Mouse (Mus musculus) kidney, adult 2 months (tissue): ENCODE measurements at regions not wholly inside any gene's neighbourhood (a gene's known extent, or its start where the extent isn't known, plus 50 kb on each side); places are given as distances from the start of the nearest gene placed in this dataset.
A peak's percentile ranks its signal among the peaks of the same experiment; 100 is the strongest.
"Not testable (repeated sequence)": the region's sequence is repeated elsewhere in the genome, so short reads cannot be mapped to it uniquely, and the experiment has no call there.

Source experiments
- DNase-seq: peaks from one replicate; pipeline ENCODE4 v3.0.0; 2021
- H3K27ac ChIP-seq: fragments of 200-500 bp; 2 replicates; pipeline ENCODE4 v1.5.1; 2012; ENCODE audit warnings: low read depth, low read length, control low read depth, inconsistent platforms; ENCODE audit not compliant: insufficient read depth
- H3K27me3 ChIP-seq: fragments of 200-500 bp; replicated peaks from 2 replicates; pipeline ENCODE4 v1.6.1; 2012; ENCODE audit warnings: mild to moderate bottlenecking, moderate library complexity, low read length, inconsistent platforms; ENCODE audit not compliant: control insufficient read depth, insufficient read depth
- H3K36me3 ChIP-seq: fragments of 200-500 bp; 2 replicates; pipeline ENCODE4 v1.6.1; 2012; ENCODE audit warnings: mild to moderate bottlenecking, moderate library complexity, low read length, inconsistent platforms; ENCODE audit not compliant: control insufficient read depth, insufficient read depth
- H3K4me1 ChIP-seq: fragments of 200-500 bp; 2 replicates; pipeline ENCODE4 v1.6.1; 2011; ENCODE audit warnings: low read length; ENCODE audit not compliant: control insufficient read depth, insufficient read depth
- H3K4me3 ChIP-seq: fragments of 200-500 bp; 2 replicates; pipeline ENCODE4 v1.5.1; 2011; ENCODE audit warnings: mild to moderate bottlenecking, low read depth, low read length, control low read depth; ENCODE audit not compliant: insufficient read depth
- CTCF ChIP-seq: fragments of 200-500 bp; conservative IDR thresholded peaks from 2 replicates; pipeline ENCODE4 v1.5.1; 2011; ENCODE audit warnings: low read depth, mild to moderate bottlenecking, control low read depth, low read length, moderate library complexity, mixed read lengths; ENCODE audit not compliant: insufficient read depth, insufficient read length
- POLR2A ChIP-seq: fragments of 200-500 bp; IDR thresholded peaks from one replicate; pipeline ENCODE4 v1.6.1; 2011; ENCODE audit warnings: low read depth, low read length, control low read depth
- WGBS: fragments of 180-500 bp; shearing (Covaris S2); methylation state at CpG from one replicate; pipeline ENCODE4 v1.1.7; 2018; 5-methylcytosine and 5-hydroxymethylcytosine counted together

DNA sequence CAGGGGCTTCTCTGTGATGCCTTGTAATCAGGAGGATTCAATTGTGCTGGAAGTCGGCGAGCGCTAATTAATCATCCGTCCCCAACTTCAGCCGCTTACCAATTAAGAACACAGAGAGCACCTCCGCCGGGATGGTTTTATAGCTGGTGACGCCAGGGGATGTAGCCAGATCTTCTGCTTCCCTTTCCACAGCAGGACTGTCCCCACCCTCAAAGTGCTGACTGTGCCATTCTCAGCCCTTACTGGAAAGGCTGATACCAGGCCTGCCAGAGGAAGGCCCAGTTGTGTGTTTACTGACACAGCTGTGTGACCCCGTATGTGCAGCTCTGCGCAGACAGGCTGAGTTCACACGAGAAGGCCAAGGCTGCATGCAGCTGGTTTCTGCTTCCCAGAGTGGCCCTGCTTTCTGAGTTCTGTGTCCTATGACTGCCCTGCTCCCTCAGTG is 59.9 kb upstream of the Bend4 start:
- no peak overlapping the region for H3K27ac ChIP-seq
- WGBS = 29% methylated on average over 11 of the region's 11 CpGs
- no peaks in the 10 kb centered on the region for H3K4me1 ChIP-seq
- H3K27me3 ChIP-seq = no peaks in the 10 kb centered on the region
- no peak overlapping the region for H3K4me3 ChIP-seq
- DNase-seq = no peak
- TF ChIP-seq POLR2A = no peak
- TF ChIP-seq CTCF = no peak
- H3K36me3 ChIP-seq = no peaks in the 10 kb centered on the region

DNA sequence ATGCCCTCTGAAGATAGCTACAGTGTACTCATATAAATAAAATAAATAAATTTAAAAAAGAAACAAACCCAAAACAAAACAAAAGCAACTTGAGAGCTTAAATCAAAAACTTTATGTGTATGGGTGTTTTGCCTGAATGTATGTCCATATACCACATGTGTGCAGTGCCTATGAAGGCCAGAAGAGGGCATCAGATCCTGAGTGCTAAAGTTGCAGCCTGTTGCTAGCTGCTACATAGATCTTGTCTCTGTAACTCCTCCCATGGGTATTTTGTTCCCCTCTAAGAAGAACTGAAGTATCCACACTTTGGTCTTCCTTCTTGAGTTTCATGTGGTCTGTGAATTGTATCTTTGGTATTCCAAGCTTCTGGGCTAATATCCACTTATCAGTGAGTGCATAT is 62.6 kb upstream of the Bend4 start:
- not testable (repeated sequence) for H3K4me1 ChIP-seq, H3K27ac ChIP-seq, H3K36me3 ChIP-seq, DNase-seq, H3K27me3 ChIP-seq, H3K4me3 ChIP-seq

GRCm38 (mm10) chr5:67492893-67493302 is 64.8 kb upstream of the Bend4 start:
- Histone ChIP-seq H3K36me3 (no peaks in the 10 kb centered on the region), H3K27me3 (no peaks in the 10 kb centered on the region), H3K27ac (no peak overlapping the region), H3K4me1 (no peaks in the 10 kb centered on the region), H3K4me3 (no peak overlapping the region)
- 21% methylated on average over 9 of the region's 9 CpGs for WGBS
- TF ChIP-seq CTCF (no peak), POLR2A (no peak)
- DNase-seq = no peak

DNA sequence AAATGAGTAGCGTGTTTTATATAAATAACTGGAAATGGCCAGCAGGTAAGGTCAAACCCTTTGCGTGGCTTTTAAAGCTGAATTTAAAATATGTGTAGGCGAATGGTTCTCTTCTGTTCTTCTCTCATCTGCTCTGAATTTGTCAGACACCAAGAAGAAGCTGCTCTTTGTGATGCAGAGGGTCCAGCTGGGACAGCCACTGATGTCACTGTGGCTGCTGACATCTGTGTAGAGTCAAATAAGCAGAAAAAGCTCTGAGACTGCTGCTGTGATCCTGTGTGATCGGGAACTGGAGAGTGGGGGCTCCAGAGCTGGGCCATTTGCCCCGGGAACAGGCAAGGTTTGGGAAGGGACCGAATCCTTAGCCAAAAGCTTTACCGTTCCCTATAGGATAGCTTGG is 68.6 kb upstream of the Bend4 start:
- no peaks in the 10 kb centered on the region for H3K27me3 ChIP-seq
- TF ChIP-seq CTCF (no peak), POLR2A (no peak)
- 84% methylated on average over 7 of the region's 7 CpGs for WGBS
- no peak overlapping the region for H3K27ac ChIP-seq
- DNase-seq = no peak
- no peaks in the 10 kb centered on the region for H3K4me1 ChIP-seq
- no peaks in the 10 kb centered on the region for H3K36me3 ChIP-seq
- H3K4me3 ChIP-seq = no peak overlapping the region

GRCm38 (mm10) chr5:67520251-67520650 is 87.4 kb upstream of the Shisa3 start:
- Histone ChIP-seq H3K4me3 (no peak overlapping the region), H3K36me3 (no peaks in the 10 kb centered on the region), H3K27ac (no peak overlapping the region), H3K27me3 (no peaks in the 10 kb centered on the region), H3K4me1 (no peaks in the 10 kb centered on the region)
- TF ChIP-seq CTCF (no peak), POLR2A (no peak)
- 89% methylated on average over 5 of the region's 5 CpGs for WGBS
- no peak for DNase-seq

- 67% methylated on average over 3 of the region's 3 CpGs for WGBS
- Histone ChIP-seq H3K4me1 (no peaks in the 10 kb centered on the region), H3K27me3 (no peaks in the 10 kb centered on the region), H3K36me3 (no peaks in the 10 kb centered on the region), H3K27ac (no peak overlapping the region), H3K4me3 (no peak overlapping the region)
- no peak for DNase-seq
- no peak for TF ChIP-seq CTCF
- TF ChIP-seq POLR2A = no peak
These were observed 86.2 kb upstream of the Shisa3 start for GRCm38 (mm10) chr5:67521423-67521912.

GRCm38 (mm10) chr5:67530149-67530548 is 77.5 kb upstream of the Shisa3 start:
- Histone ChIP-seq H3K4me3 (no peak overlapping the region), H3K27me3 (no peaks in the 10 kb centered on the region), H3K4me1 (peaks cover 4% of the 10 kb centered on the region; the same call in 1 of the 2 replicates), H3K36me3 (no peaks in the 10 kb centered on the region), H3K27ac (no peak overlapping the region)
- TF ChIP-seq CTCF = peak; percentile 27; the same call in 1 of the 2 replicates
- TF ChIP-seq POLR2A = no peak
- no peak for DNase-seq
- 49% methylated on average over 5 of the region's 5 CpGs for WGBS

DNA sequence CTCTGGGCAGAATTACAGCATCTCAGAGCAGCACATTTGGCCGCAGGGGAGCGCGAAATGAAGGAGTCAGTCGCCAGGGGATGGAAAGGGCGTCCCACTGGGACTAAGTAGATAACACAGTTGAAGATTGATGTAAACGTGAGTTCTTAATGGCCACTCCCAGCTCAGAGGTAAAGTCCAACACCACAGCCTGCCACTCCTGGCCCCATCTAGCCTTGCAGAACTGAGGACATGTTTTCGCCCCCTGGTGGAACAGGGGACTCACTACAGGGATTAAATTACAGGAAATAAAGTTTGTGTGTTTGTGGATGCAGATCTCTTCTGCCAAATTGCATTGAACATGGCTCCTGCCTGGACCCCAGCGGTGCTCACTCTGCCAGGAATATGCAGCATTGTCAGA is 76.7 kb upstream of the Shisa3 start:
- Histone ChIP-seq H3K27ac (no peak overlapping the region), H3K4me3 (no peak overlapping the region), H3K36me3 (no peaks in the 10 kb centered on the region), H3K4me1 (peaks cover 4% of the 10 kb centered on the region; the same call in 1 of the 2 replicates), H3K27me3 (no peaks in the 10 kb centered on the region)
- peak; percentile 50 for TF ChIP-seq CTCF
- TF ChIP-seq POLR2A = no peak
- 41% methylated on average over 8 of the region's 8 CpGs for WGBS
- peak; percentile 12 for DNase-seq
